Mouse (Mus musculus): Measurements from ENCODE around the gene Skp2. TPM values are rescaled to one million over a fixed set of nuclear protein-coding genes. Genes with fewer than 3 reads are reported as not detected.
A peak's percentile ranks its signal among the peaks of the same experiment; 100 is the strongest.

The Skp2 gene
- total RNA-seq, 2 experiments from 2014 or later, result 4.3 to 6.1 TPM

GRCm38 (mm10) chr15:9114599-9114998 is 40.6 kb downstream of the Skp2 start:
- intact Hi-C loops (cut with DNase I), result no loop called here
- no peak for DNase-seq (ENCODE audit: low spot score in 2 of 2)

GRCm38 (mm10) chr15:9114131-9114530 is 41.1 kb downstream of the Skp2 start:
- DNase-seq (ENCODE audit: low spot score in 2 of 2), result no peak
- intact Hi-C loops (cut with DNase I), result no loop called here

- DNase-seq (ENCODE audit: low spot score in 2 of 2), result no peak
- intact Hi-C loops (cut with DNase I), result no loop called here
Measured at GRCm38 (mm10) chr15:9113556-9113955, 41.7 kb downstream of the Skp2 start.

- intact Hi-C loops (cut with DNase I), result no loop called here
- no peak for DNase-seq (ENCODE audit: low spot score in 2 of 2)
Measured at GRCm38 (mm10) chr15:9111648-9112047, 43.6 kb downstream of the Skp2 start.

GRCm38 (mm10) chr15:9110526-9111347 is 44.5 kb downstream of the Skp2 start:
- no peak for DNase-seq (ENCODE audit: low spot score in 2 of 2)
- intact Hi-C loops (cut with DNase I), result no loop called here

- no peak for DNase-seq (ENCODE audit: low spot score in 2 of 2)
- intact Hi-C loops (cut with DNase I), result no loop called here
Measured at GRCm38 (mm10) chr15:9106303-9107074, 48.7 kb downstream of the Skp2 start.

GRCm38 (mm10) chr15:9100446-9101077 is 54.7 kb downstream of the Skp2 start:
- DNase-seq (ENCODE audit: low spot score in 2 of 2), result no peak
- intact Hi-C loops (cut with DNase I), result no loop called here

- no peak for DNase-seq (ENCODE audit: low spot score in 2 of 2)
Measured at GRCm38 (mm10) chr15:9096865-9097264, 58.4 kb downstream of the Skp2 start.

GRCm38 (mm10) chr15:9094366-9094750 is 60.9 kb downstream of the Skp2 start:
- intact Hi-C loops (cut with DNase I), result no loop called here
- DNase-seq (ENCODE audit: low spot score in 2 of 2), result peak; percentile 38 to 46

More at GRCm38 (mm10) chr15:9096865-9097264, 58.4 kb downstream of the Skp2 start:
- intact Hi-C loops (cut with DNase I), result no loop called here

GRCm38 (mm10) chr15:9093598-9094365 is 61.4 kb downstream of the Skp2 start:
- intact Hi-C loops (cut with DNase I), result no loop called here
- no peak for DNase-seq (ENCODE audit: low spot score in 2 of 2)

GRCm38 (mm10) chr15:9090662-9091061 is 64.6 kb downstream of the Skp2 start:
- intact Hi-C loops (cut with DNase I), result no loop called here
- no peak for DNase-seq (ENCODE audit: low spot score in 2 of 2)

- no peak for DNase-seq (ENCODE audit: low spot score in 2 of 2)
- intact Hi-C loops (cut with DNase I), result no loop called here
Measured at GRCm38 (mm10) chr15:9089136-9089720, 66.0 kb downstream of the Skp2 start.

- DNase-seq (ENCODE audit: low spot score in 2 of 2), result no peak
- intact Hi-C loops (cut with DNase I), result no loop called here
Measured at GRCm38 (mm10) chr15:9088683-9089072, 66.5 kb downstream of the Skp2 start.

GRCm38 (mm10) chr15:9087895-9088682 is 67.1 kb downstream of the Skp2 start:
- DNase-seq (ENCODE audit: low spot score in 2 of 2), result no peak
- intact Hi-C loops (cut with DNase I), result no loop called here

- no peak for DNase-seq (ENCODE audit: low spot score in 2 of 2)
- intact Hi-C loops (cut with DNase I), result no loop called here
Measured at GRCm38 (mm10) chr15:9087421-9087820, 67.8 kb downstream of the Skp2 start.

- DNase-seq (ENCODE audit: low spot score in 2 of 2), result no peak
- intact Hi-C loops (cut with DNase I), result no loop called here
Measured at GRCm38 (mm10) chr15:9086813-9087212, 68.4 kb downstream of the Skp2 start.

GRCm38 (mm10) chr15:9082753-9083152 is 72.5 kb downstream of the Skp2 start:
- DNase-seq (ENCODE audit: low spot score in 2 of 2), result no peak
- intact Hi-C loops (cut with DNase I), result no loop called here

- intact Hi-C loops (cut with DNase I), result no loop called here
Measured at GRCm38 (mm10) chr15:9081294-9081693, 73.9 kb downstream of the Skp2 start.

GRCm38 (mm10) chr15:9080206-9080605 is 75.0 kb downstream of the Skp2 start:
- intact Hi-C loops (cut with DNase I), result no loop called here
- DNase-seq (ENCODE audit: low spot score in 2 of 2), result no peak

More at GRCm38 (mm10) chr15:9081294-9081693, 73.9 kb downstream of the Skp2 start:
- DNase-seq (ENCODE audit: low spot score in 2 of 2), result no peak
